Mouse (Mus musculus) liver, adult 2 months (tissue): ENCODE measurements around the gene Rgs8.

Experiments
- CTCF ChIP-seq: fragments of 200-500 bp; IDR thresholded peaks from 2 replicates; pipeline ENCODE4 v1.5.1; 2011; ENCODE audit warnings: low read depth, low read length, control low read depth
- POLR2A ChIP-seq: fragments of 200-500 bp; IDR thresholded peaks from 2 replicates; pipeline ENCODE4 v1.6.1; 2011; ENCODE audit warnings: low read length, control low read depth; ENCODE audit not compliant: insufficient read depth; ENCODE audit errors: extremely low read depth

- TF ChIP-seq CTCF (no peak), POLR2A (no peak)
These were observed 49.5 kb downstream of the Rgs8 start for GRCm38 (mm10) chr1:153702166-153702852.
